Mouse (Mus musculus) midbrain, embryonic 15.5 days (tissue): ENCODE measurements around the gene Igsf3. TPM values are rescaled to one million over a fixed set of nuclear protein-coding genes. Genes with fewer than 3 reads are reported as not detected.

Source experiments
- ATAC-seq: fragments of 200-750 bp; cut with Nextera tagmentation; replicated peaks from 2 replicates; pipeline ENCODE4 v1.8.0; 2017; ENCODE audit warnings: moderate TSS enrichment
- H3K27ac ChIP-seq: fragments of 300-500 bp; sonication (generic); 2 replicates; pipeline ENCODE4 v1.5.1; 2015; ENCODE audit warnings: mild to moderate bottlenecking, inconsistent platforms
- H3K27me3 ChIP-seq: fragments of 300-500 bp; sonication (generic); replicated peaks from 2 replicates; pipeline ENCODE4 v1.6.1; 2015; ENCODE audit warnings: inconsistent platforms
- H3K36me3 ChIP-seq: fragments of 300-500 bp; sonication (generic); replicated peaks from 2 replicates; pipeline ENCODE4 v1.6.1; 2015; ENCODE audit warnings: inconsistent platforms
- H3K4me1 ChIP-seq: fragments of 300-500 bp; sonication (generic); 2 replicates; pipeline ENCODE4 v1.6.1; 2015; ENCODE audit warnings: inconsistent platforms
- H3K4me2 ChIP-seq: fragments of 300-500 bp; sonication (generic); 2 replicates; pipeline ENCODE4 v1.6.1; 2015; ENCODE audit warnings: inconsistent platforms, mild to moderate bottlenecking, moderate library complexity
- H3K4me3 ChIP-seq: fragments of 300-500 bp; sonication (generic); 2 replicates; pipeline ENCODE4 v1.5.1; 2015; ENCODE audit warnings: mild to moderate bottlenecking, inconsistent platforms
- H3K9ac ChIP-seq: fragments of 300-500 bp; sonication (generic); 2 replicates; pipeline ENCODE4 v1.6.1; 2015; ENCODE audit warnings: mild to moderate bottlenecking, inconsistent platforms
- H3K9me3 ChIP-seq: fragments of 300-500 bp; sonication (generic); 2 replicates; pipeline ENCODE4 v1.6.1; 2016; ENCODE audit warnings: inconsistent platforms
- WGBS: fragments of 180-500 bp; shearing (Covaris S2); methylation state at CpG from one replicate; pipeline ENCODE4 v1.1.7; 2015; ENCODE audit warnings: mixed read lengths; 5-methylcytosine and 5-hydroxymethylcytosine counted together
- polyA plus RNA-seq: library from polyadenylated mRNA; unstranded; fragments of >200 nt; fragmentation: Nextera tagmentation; extraction: Ambion mirVana; gene quantifications from 2 replicates; pipeline ENCODE4 v1.2.1, GENCODE M21; 2015

The Igsf3 gene
- polyA plus RNA-seq, 1 experiment from 2014 or later = 104 TPM

DNA sequence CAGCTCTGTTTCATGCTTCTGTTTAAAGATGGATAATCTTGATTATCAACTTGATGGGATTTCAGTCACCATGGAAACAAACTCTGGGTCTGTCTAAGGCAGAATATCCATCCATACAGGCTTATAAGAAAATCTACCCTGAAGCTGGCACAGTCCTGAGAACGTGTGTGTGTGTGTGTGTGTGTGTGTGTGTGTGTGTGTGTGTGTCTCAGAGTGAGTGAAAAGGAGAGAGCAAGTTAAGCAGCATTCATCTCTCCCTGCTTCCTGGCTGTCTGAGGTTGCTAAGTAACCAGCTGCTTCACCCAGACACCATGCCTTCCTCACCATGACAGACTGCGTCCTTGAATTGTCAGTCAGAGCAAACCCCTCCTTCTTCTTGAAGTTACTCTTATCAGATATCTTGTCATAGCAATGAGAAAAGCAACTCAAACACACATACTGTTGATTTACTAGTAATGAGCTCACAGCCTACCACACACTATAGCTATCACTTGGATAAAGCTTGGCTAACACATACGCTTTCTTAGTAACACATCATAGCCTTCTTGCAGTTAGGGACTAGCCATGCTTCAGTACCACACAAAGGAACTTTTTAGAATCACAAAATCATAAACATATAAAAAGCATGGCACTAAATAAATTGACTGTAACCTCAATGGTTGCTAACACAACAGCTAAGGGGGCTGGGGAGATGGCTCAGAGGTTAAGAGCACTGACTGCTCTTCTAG, 106.5 kb downstream of the Igsf3 start:
- Histone ChIP-seq H3K9ac (no peak overlapping the region), H3K4me1 (no peaks in the 10 kb centered on the region), H3K27ac (no peak overlapping the region), H3K27me3 (no peaks in the 10 kb centered on the region), H3K4me3 (no peak overlapping the region), H3K9me3 (no peaks in the 10 kb centered on the region), H3K4me2 (no peak overlapping the region), H3K36me3 (no peaks in the 10 kb centered on the region)
- ATAC-seq = peak; percentile 37
- 48% methylated on average over 3 of the region's 3 CpGs for WGBS

DNA sequence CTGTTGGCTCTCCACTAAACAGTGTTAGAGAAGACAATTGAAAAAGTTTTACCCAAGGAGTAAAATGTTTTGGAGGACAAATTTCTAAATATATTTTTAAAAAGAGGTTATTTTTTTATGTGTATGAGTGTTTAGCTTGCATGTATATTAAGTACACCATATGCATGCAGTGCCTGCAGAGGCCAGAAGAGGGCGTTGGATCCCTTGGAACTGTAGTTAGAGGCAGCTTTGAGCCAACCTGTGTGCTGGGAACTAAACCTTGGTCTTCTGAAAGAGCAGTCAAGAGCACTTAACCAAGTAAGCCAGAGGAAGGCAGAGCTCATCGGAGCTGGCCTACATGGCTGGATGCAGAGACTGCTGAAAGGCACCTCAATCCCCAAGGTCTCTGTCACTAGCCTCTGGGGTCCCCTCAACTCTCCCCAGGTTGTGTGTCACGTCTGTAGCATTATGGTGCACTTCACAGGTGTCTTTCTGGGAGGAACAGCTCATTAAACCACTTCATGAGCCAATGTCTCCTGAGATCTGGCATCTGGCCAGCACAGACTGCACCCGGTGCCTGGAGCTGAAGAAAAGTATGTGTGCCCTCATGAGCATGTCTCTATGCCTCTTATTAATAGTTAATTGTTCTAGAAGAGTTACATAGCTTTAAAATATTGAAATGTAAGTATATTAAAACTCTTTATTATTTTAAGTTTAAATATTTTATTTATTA, 109.3 kb downstream of the Igsf3 start:
- H3K27me3 ChIP-seq = no peaks in the 10 kb centered on the region
- WGBS = 51% methylated on average over 4 of the region's 4 CpGs
- H3K9ac ChIP-seq = no peak overlapping the region
- H3K4me2 ChIP-seq = no peak overlapping the region
- H3K9me3 ChIP-seq = no peaks in the 10 kb centered on the region
- no peak overlapping the region for H3K27ac ChIP-seq
- no peaks in the 10 kb centered on the region for H3K4me1 ChIP-seq
- ATAC-seq = no peak
- H3K36me3 ChIP-seq = no peaks in the 10 kb centered on the region
- H3K4me3 ChIP-seq = no peak overlapping the region

DNA sequence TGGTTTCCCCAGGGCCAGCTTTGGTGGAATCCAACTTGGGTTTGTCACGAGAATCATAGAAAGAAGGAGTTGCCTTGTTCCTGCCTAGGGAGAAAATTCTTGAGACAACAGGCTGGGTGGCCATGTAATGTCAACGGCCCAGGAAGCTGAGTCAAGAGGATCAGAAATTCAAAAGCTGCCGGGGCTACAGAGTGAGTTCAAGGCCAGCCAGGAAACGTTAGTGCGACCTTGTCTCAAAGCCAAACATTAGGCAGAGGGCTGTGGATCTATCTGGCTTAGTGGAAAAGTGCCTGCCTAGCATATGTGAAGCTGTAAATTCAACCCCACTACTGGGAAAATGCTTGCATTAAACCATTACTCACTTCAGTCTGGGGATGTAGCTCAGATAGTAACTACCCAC, 110.6 kb downstream of the Igsf3 start:
- Histone ChIP-seq H3K27ac (no peak overlapping the region), H3K4me3 (no peak overlapping the region), H3K9me3 (no peaks in the 10 kb centered on the region), H3K9ac (no peak overlapping the region), H3K27me3 (no peaks in the 10 kb centered on the region), H3K4me1 (no peaks in the 10 kb centered on the region), H3K4me2 (no peak overlapping the region), H3K36me3 (no peaks in the 10 kb centered on the region)
- ATAC-seq = no peak
- 92% methylated on average over 5 of the region's 5 CpGs for WGBS

DNA sequence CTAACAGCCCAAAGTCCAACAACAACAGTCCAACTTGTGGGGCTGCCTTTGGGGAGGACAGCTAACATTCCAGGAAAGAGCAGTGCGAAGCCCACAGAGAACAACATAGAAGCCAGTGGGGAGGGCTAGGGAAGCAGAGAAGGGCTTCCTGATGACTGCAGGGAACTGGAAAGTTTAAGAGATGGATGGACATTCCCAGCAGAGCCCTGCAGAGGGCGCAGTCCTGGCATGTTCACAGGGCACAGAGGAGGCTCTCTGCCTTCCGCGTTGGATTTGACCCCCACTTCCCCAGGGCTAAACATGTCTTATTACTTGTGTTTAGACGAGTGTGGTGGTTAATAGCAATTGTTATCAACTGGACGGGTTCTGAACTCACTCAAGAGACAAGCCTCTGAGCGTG, 111.3 kb downstream of the Igsf3 start:
- Histone ChIP-seq H3K4me3 (no peak overlapping the region), H3K9me3 (no peaks in the 10 kb centered on the region), H3K4me2 (no peak overlapping the region), H3K9ac (no peak overlapping the region), H3K4me1 (no peaks in the 10 kb centered on the region), H3K27me3 (no peaks in the 10 kb centered on the region), H3K27ac (no peak overlapping the region), H3K36me3 (no peaks in the 10 kb centered on the region)
- no peak for ATAC-seq
- WGBS = 80% methylated on average over 7 of the region's 7 CpGs

GRCm38 (mm10) chr3:101490515-101490914, 113.6 kb downstream of the Igsf3 start:
- no peak for ATAC-seq
- Histone ChIP-seq H3K4me2 (no peak overlapping the region), H3K27ac (no peak overlapping the region), H3K27me3 (no peaks in the 10 kb centered on the region), H3K4me3 (no peak overlapping the region), H3K36me3 (no peaks in the 10 kb centered on the region), H3K9ac (no peak overlapping the region), H3K9me3 (no peaks in the 10 kb centered on the region), H3K4me1 (peaks cover 4% of the 10 kb centered on the region)
- 80% methylated on average over 9 of the region's 9 CpGs for WGBS

- Histone ChIP-seq H3K27ac (no peak overlapping the region), H3K4me3 (no peak overlapping the region), H3K4me2 (no peak overlapping the region), H3K4me1 (peaks cover 4% of the 10 kb centered on the region), H3K9ac (no peak overlapping the region), H3K9me3 (no peaks in the 10 kb centered on the region), H3K36me3 (no peaks in the 10 kb centered on the region), H3K27me3 (no peaks in the 10 kb centered on the region)
- 85% methylated on average over 6 of the region's 6 CpGs for WGBS
- ATAC-seq = 0 out of 2 replicates have a peak, but pooled peaks have one; percentile 3
Observed at GRCm38 (mm10) chr3:101492908-101493307, 116.0 kb downstream of the Igsf3 start.

DNA sequence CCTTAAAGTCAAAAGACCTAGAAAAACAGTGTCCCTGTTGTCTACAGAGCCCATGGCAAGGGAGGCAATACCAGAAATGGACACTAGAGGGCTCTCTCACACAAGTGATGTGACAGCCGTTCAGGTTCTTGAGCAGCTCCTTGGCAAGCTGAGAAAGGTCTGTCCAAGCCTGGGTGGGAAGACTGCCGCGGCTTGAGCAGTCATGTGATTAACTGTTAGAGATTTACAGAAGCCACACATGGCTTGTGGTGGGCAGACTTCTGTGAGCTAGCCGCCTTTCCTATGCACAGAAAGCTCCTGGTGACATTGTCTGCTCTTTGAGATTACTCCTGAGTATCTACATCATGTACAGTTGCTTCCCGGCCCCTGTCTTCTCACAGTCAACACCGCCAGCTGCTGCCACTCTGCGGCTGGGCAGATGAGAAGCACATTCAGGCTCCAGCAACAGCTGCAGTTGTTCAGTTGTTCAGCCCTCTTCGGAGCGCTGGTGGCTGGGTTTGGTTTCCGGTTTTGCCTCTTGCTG, 117.1 kb downstream of the Igsf3 start:
- H3K4me3 ChIP-seq = no peak overlapping the region
- 47% methylated on average over 10 of the region's 10 CpGs for WGBS
- H3K9ac ChIP-seq = no peak overlapping the region
- H3K4me1 ChIP-seq = peaks cover 4% of the 10 kb centered on the region
- no peak overlapping the region for H3K4me2 ChIP-seq
- no peaks in the 10 kb centered on the region for H3K27me3 ChIP-seq
- no peaks in the 10 kb centered on the region for H3K9me3 ChIP-seq
- peak overlapping the region; percentile 1; the same call in 1 of the 2 replicates for H3K27ac ChIP-seq
- peak; percentile 85 for ATAC-seq
- H3K36me3 ChIP-seq = no peaks in the 10 kb centered on the region

DNA sequence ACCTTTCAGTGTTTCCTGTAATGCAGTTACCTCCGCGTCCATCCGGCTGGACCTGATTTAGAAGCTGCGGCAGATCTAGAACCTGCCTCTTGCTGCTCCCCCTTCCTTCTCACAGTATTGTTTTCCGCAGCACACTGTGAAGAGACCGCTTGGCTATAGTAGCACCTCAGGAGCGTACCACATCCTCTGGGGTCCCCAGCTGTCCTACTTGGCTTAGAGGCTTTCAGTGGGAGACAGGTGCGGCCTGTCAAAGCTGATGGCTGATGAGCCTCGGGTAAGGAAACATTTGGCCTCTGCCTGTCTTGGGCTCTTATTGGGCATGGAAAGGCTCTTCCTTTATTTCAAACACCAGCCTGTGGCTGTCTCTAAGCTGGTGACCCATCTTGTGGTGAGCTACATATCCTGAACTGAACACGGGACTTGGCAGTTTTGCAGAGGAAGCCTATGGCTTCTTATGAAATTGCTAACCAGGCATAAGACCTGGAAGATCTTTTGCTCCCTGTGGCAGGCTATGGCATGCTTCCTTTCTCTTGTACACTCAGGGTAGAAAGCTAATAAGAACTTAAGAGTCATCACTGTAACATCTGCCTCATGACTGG, 120.6 kb downstream of the Igsf3 start:
- Histone ChIP-seq H3K27ac (no peak overlapping the region), H3K4me2 (no peak overlapping the region), H3K27me3 (no peaks in the 10 kb centered on the region), H3K4me3 (no peak overlapping the region), H3K9ac (no peak overlapping the region), H3K36me3 (no peaks in the 10 kb centered on the region), H3K4me1 (peaks cover 10% of the 10 kb centered on the region), H3K9me3 (no peaks in the 10 kb centered on the region)
- 74% methylated on average over 10 of the region's 10 CpGs for WGBS
- no peak for ATAC-seq

- Histone ChIP-seq H3K27ac (no peak overlapping the region), H3K27me3 (no peaks in the 10 kb centered on the region), H3K4me3 (no peak overlapping the region), H3K9me3 (no peaks in the 10 kb centered on the region), H3K4me2 (no peak overlapping the region), H3K4me1 (0 out of 2 replicates have a peak, but pooled peaks cover 7% of the 10 kb centered on the region), H3K36me3 (no peaks in the 10 kb centered on the region), H3K9ac (no peak overlapping the region)
- WGBS = 77% methylated on average over 6 of the region's 6 CpGs
- ATAC-seq = no peak
Observed at GRCm38 (mm10) chr3:101499906-101500305, 123.0 kb downstream of the Igsf3 start.

DNA sequence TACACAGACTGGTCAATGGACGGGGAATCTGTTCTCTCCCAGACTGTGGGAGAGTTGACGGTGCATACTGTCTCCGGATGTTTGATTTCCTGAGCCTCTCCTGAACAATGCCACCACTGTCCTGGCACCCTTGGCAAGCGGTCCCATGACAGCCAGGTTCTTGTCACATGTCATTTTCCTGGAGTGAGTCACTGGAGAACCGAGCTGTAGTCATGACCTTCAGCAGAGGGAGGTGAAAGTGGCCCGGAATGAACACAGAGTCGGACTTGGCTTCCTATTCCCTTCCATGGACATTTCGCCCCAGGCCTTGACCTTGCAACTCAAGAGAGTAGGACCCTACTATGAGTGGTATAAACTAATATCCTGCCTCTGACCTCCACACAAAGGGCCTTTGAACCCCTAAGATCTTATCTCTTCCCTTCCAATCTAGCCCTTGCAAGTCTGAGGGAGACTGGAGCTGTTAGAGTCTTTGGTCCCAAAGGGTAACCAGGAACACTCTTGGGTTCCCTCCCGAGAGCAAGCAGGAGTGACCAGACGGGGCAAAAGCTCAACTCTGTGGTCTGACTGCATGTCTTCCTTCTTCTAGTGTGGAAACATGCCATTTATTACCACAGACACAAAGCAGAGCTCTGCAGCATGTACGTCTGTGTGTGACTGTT, 123.6 kb downstream of the Igsf3 start:
- no peaks in the 10 kb centered on the region for H3K36me3 ChIP-seq
- ATAC-seq = no peak
- H3K27ac ChIP-seq = no peak overlapping the region
- H3K9ac ChIP-seq = no peak overlapping the region
- no peak overlapping the region for H3K4me3 ChIP-seq
- 85% methylated on average over 11 of the region's 11 CpGs for WGBS
- no peaks in the 10 kb centered on the region for H3K27me3 ChIP-seq
- 0 out of 2 replicates have a peak, but pooled peaks cover 7% of the 10 kb centered on the region for H3K4me1 ChIP-seq
- H3K9me3 ChIP-seq = no peaks in the 10 kb centered on the region
- H3K4me2 ChIP-seq = no peak overlapping the region

DNA sequence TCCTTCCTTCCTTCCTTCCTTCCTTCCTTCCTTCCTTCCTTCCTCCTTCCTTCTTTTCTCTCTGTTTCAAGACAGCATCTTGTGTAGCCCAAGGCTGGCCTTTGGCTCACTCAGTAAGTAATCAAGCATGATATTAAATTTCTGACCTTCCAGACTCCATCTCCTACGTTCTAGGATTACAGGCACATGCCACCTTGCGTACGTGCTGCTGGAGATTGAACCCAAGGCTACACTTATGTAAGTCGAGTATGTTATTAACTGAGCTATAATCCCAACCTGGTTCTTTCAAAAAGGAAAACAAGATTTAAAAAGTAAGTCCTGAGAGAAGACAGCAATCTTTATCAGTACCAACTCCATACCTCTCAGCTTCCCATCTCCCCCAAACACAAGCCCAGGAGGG, 124.7 kb downstream of the Igsf3 start:
- no peak for ATAC-seq
- no peak overlapping the region for H3K4me3 ChIP-seq

More for the DNA sequence above, 124.7 kb downstream of the Igsf3 start:
- Histone ChIP-seq H3K27me3 (no peaks in the 10 kb centered on the region), H3K9ac (no peak overlapping the region), H3K4me1 (peaks cover 13% of the 10 kb centered on the region), H3K4me2 (no peak overlapping the region), H3K9me3 (no peaks in the 10 kb centered on the region), H3K27ac (no peak overlapping the region), H3K36me3 (no peaks in the 10 kb centered on the region)
- WGBS = 74% methylated on average over 4 of the region's 4 CpGs
